Mouse (Mus musculus): Measurements from ENCODE around the gene Tmem144.
A peak's percentile ranks its signal among the peaks of the same experiment; 100 is the strongest.

The Tmem144 gene

GRCm38 (mm10) chr3:79852654-79853166, at the start of gene Tmem144:
TSS of gene Tmem144 (minus strand) at chr3:79852773.
- DNase-seq (ENCODE audit: low spot score), result no peak

GRCm38 (mm10) chr3:79901734-79902133, 49.2 kb upstream of the Tmem144 start:
- DNase-seq (ENCODE audit: low spot score), result no peak

GRCm38 (mm10) chr3:79901321-79901720, 48.7 kb upstream of the Tmem144 start:
- DNase-seq (ENCODE audit: low spot score), result no peak

DNA sequence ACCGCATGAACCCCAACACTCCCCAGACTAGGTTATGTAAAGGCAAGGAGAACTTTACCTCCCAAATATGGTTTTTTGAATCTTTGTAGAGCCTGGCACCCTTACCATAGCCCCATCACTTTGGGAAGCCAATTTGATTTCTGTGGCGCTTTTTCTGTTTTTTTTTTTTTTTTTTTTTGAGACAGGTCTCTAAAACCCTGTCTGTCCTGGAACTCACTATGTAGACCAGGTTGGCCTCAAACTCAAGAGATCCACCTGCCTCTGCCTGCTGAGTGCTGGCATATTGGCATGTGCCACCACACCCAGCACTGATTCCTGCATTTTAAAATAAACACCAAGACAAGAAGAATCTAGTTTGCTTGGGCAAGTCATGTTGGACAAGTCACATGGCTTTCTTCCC, 47.9 kb upstream of the Tmem144 start:
- no peak for DNase-seq (ENCODE audit: low spot score)

DNA sequence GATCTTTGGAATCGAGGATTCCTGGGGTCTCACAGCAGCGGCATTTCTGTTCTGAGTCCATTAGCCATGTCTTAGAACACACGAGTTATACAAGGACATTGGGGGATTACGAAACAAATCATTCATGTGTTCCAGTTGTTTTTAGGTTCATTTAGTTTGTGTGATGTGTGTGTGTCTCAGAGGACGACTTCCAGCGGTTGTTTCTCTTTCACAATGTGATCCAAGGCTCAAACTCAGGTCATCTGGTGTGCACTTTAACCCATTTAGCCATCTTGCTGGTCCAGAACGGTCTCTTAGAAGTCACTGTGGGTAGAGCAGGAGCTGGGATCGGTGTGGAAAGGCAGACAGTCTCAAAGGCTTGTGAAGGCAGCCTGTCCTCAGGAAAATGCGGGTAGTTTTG, 47.3 kb upstream of the Tmem144 start:
- no peak for DNase-seq (ENCODE audit: low spot score)

DNA sequence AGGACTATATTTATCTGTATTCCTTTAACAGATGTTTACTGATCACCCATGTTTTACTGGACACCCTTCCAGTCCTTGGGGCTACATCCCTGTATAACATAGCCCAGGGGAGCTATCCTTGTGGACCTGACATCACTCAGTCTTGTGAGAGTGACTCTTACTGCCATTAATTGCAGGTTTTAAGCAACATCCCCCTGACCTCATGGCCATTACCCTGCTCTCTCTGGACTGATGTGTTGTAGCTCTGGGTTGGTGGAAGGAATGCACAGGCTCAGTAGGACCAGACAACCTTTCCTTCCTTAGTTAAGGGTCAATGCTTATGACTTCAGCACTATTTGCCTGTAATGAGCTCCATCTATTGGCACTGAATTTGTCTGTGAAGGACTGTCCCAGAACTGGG, 45.9 kb upstream of the Tmem144 start:
- no peak for DNase-seq (ENCODE audit: low spot score)

DNA sequence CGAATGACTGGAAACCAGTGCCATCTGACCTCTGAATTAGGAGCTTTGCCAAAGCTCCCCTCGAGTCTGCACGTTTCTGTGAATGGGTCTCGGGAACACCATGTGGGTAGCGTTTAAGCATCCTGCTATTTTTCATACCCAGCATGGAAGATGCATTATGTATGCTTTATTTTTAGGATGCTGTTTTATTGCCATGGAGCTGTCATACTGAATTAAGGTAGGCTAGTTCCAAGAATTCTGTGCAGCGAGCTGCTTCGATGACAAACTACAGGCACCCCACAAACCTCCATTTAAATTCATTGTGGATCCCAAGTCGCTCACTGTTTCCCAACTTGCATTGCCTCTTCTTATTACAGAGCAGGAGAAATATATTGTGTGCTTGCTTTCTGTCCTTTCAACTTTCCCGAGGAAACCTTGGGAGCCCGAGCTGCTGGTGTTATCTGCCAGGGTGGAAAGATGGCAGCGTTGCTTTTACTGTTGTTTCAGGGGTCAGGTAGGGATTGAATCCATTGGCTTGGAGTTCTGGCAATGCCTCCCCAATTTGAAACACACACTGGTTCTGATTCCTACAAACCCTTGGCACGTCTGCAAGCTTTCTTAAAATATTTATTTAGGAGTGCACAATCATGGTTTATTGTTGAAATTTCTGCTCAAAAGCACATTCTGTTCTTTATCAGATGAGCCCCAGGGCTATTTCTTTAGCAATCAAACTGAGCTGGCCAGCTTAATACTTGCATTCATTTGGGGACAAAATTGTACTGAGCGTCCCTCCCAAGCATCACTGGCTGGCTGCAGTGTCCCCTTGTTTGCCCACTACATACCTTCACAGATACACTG, 45.2 kb upstream of the Tmem144 start:
- no peak for DNase-seq (ENCODE audit: low spot score)

DNA sequence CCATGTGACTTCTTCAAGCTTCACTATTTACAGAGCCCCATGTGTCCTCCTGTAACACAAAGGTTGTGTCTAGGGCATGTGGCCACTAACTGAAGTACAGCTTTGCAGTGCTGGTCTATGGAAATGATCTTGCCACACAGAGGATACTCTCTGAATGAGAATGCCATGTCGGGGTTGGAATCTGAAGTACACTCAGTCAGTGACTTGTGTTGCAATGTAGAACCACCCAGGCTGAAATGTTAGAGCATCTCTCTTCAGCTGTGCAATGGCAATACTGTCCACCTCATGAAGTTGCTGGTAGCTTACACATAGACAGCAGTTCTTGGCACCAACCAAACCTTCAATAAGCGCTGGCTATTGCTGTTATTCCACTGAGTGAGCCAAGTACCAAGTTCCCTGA, 35.4 kb upstream of the Tmem144 start:
- no peak for DNase-seq (ENCODE audit: low spot score)

- no peak for DNase-seq (ENCODE audit: low spot score)
Measured at GRCm38 (mm10) chr3:79887161-79887855, 34.7 kb upstream of the Tmem144 start.

GRCm38 (mm10) chr3:79886357-79887091, 34.0 kb upstream of the Tmem144 start:
- DNase-seq (ENCODE audit: low spot score), result no peak

GRCm38 (mm10) chr3:79885686-79886356, 33.2 kb upstream of the Tmem144 start:
- DNase-seq (ENCODE audit: low spot score), result peak; percentile 78

GRCm38 (mm10) chr3:79884761-79885189, 32.2 kb upstream of the Tmem144 start:
- peak; percentile 66 for DNase-seq (ENCODE audit: low spot score)

DNA sequence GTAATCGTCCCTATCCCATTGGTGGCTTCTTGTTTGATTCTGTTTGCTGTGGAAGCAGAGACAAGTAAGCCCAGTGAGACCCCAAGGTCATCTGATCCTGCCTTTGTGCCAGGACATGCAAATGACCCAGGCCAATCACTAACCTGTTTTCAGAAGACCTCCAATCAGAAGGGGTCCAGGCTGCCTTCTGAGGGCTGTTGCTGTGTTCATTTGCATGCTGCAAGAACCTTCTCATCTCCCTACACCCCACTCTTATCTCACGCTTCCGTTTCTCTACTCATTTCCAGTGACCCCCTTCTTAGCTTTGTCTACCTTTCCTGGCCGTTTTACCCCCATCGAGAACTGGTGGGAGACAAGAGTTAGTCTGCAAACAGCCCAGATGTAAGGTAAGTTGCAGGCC, 31.7 kb upstream of the Tmem144 start, which contains the start of gene Fam198b:
Fam198b (plus strand) TSS at position 229 of the 400 bp plus-strand sequence.
- no peak for DNase-seq (ENCODE audit: low spot score)

DNA sequence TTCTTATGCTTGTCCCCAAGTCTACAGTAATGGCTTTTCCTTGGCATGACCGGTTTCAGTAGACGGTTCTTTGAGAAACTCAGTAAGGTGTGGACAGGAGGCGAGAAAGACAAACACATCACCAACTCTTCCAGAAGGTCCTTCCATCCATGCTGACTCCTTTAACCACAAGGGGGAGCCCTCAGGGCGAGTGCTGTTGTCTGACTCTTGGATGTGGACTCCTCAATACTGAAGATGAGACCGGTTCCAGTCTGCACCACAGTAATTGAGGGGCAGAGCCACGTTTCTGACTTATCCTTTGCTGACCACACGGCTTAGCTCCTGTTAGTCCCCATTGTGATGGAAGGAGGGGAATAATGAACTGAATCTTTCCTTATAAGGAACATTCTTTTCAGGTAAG, 30.5 kb upstream of the Tmem144 start:
- peak; percentile 53 for DNase-seq (ENCODE audit: low spot score)

- DNase-seq (ENCODE audit: low spot score), result no peak
Measured at GRCm38 (mm10) chr3:79881645-79882044, 29.1 kb upstream of the Tmem144 start.

DNA sequence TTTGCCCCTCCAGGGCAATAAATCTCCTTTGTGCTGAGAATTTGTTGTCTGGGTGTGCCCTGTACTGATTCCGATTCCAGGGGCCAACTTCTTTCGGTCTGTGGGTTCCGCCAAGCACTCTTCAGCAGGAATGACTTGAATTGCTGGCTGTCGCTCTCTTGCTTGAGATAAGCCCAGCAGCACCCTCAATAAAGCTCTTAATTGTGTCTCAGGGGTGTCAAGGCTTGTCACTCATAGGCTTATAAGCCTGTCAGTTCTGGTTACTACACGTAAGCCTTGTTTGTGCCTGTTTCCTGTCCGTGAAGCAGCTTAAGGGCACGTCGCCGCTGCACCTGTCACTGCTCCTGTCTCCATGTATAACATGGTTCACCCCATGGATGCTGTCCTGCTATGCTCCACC, 26.7 kb upstream of the Tmem144 start:
- DNase-seq (ENCODE audit: low spot score), result no peak

DNA sequence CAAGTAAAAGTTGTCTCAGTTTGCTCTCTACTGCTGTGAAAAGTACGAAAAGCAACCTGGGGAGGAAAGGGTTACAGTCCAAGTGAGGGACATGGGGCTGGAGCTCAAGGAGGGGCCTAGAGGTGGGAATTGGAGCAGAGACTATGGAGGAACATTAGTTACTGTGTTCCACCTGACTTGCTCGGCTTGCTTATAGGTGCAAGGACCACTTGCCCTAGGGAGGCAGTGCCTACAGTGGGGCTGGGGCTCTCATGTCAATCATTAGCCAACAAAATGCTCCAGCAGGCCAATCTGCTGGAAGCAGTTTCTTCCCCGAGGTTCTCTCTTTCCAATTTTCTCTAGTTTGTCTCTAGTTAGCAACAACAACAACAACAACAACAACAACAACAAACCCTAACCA, 25.8 kb upstream of the Tmem144 start:
- no peak for DNase-seq (ENCODE audit: low spot score)

DNA sequence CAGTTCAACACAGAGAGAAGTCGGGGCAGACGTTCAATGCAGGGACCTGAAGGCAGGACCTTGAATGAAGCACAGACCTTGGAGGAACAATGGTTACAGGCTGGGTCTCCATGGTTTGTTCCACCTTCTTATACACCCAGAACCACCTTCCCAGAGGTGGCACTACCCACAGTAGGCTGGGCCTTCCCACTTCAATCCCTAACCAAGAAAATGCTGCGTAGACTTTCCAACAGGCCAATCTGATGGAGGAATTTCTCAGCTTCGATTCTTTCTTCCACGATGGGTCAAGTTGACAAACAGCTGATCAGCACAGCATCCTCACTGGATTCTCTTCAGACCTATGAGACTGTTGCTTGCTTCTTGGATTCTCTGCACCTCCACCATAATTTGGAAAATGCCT, 22.9 kb upstream of the Tmem144 start:
- no peak for DNase-seq (ENCODE audit: low spot score)

DNA sequence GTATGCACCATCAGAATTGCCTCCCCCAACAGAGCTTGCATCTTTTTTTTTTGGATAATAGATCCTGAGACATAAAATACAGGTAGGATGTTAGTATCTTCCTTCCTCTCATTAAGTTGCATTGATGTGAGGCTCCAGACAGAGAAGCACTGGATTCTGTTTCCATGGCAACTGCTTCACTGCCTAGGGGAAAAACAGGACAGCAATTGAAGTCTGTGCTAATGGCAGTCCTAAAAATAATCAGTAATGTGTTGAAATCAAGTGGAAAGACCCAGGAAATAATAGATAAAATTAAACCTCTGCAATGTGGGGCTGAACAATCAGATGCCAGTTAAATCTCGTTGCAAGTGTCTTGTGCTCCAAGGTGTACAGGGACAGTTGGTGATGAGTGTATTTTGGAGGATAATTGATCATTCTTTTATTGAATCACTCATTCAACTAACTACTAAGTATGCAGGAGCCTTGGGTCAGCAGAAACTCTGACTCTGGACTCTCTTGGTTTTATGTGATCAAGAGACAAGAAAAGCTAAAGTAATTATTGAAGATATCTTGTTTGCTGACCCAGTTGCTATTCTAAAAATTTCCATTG, 14.6 kb upstream of the Tmem144 start:
- DNase-seq (ENCODE audit: low spot score), result no peak

DNA sequence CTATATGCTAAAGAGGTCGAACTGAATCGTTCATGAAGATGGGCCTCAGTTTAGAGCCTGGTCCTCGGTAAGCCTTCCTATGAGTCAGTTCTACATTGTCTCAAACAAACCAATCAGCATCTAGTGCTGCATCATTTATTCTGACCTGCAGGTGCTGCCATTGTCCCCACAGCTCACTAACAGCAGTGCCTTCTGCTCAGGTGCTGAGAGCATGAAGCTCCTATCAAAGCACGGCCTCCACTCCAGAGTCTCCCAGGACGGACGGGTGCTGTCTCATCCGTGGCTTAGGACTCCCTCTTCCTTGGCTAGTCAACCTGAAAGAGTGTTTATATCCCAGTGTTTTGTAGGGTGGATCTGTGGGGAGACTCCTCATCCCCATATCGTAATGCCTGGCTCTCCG, 14.0 kb upstream of the Tmem144 start:
- DNase-seq (ENCODE audit: low spot score), result no peak

GRCm38 (mm10) chr3:79866089-79866488, 13.5 kb upstream of the Tmem144 start:
- DNase-seq (ENCODE audit: low spot score), result no peak

All from yolk sac, embryonic 10.5 days (tissue).